Mouse (Mus musculus): ENCODE data around the gene Baiap2.

DNA sequence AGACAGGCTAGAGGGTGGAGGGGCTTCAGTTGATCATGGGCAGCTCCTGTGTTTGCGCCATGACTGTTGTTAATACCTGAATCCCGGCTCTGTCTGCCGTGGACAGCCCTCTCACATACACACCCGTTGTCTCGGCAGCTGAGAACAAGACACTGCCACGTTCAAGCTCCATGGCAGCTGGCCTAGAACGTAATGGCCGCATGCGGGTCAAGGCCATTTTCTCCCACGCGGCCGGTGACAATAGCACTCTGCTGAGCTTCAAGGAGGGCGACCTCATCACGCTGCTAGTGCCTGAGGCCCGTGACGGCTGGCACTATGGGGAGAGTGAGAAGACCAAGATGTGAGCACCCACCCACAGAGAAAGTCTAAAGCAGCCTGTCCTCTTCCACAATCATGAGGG lies 54.8 kb downstream of the Baiap2 start:
- TF ChIP-seq GATA1 (IDR thresholded peaks at IDR 0.05; ENCODE audit: low read length) (no peak), TAL1 (IDR thresholded peaks at IDR 0.05; ENCODE audit: low read length) (no peak)
